Mouse (Mus musculus): Measurements from ENCODE around the gene Gpatch2. TPM values are rescaled to one million over a fixed set of nuclear protein-coding genes. Genes with fewer than 3 reads are reported as not detected.

The Gpatch2 gene
- polyA plus RNA-seq, 1 experiment from 2014 or later: 21.9 TPM

DNA sequence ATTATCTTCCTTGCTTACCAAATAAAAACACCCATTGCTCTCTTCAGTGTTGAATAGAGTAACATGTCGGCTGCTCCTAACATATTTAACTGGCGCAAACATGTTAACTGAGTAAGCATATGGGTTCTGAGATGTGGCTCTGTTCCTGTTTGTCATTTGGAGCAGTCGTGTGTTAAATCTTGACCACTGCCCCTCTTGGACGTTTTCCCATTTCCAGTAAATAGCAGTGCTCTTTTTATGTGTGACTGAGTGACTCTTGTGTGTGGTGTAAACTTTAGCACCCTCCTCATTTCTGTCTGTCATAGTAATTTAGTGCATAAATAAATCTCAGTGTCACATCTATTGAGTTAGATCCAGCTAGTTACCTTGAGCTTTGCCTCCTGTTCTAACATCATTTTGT, 52.3 kb downstream of the Gpatch2 start:
- H3K9ac ChIP-seq: no peak overlapping the region
- peaks cover 18% of the 10 kb centered on the region for H3K4me1 ChIP-seq
- H3K36me3 ChIP-seq: no peaks in the 10 kb centered on the region
- H3K4me2 ChIP-seq (replicated peaks): no peak overlapping the region
- no peaks in the 10 kb centered on the region for H3K27me3 ChIP-seq
- H3K27ac ChIP-seq: no peak overlapping the region
- H3K4me3 ChIP-seq: no peak overlapping the region
- no peak for ATAC-seq (ENCODE audit: low FRiP score, low read depth)
- 47% methylated on average over 4 of the region's 4 CpGs for WGBS
- no peaks in the 10 kb centered on the region for H3K9me3 ChIP-seq

DNA sequence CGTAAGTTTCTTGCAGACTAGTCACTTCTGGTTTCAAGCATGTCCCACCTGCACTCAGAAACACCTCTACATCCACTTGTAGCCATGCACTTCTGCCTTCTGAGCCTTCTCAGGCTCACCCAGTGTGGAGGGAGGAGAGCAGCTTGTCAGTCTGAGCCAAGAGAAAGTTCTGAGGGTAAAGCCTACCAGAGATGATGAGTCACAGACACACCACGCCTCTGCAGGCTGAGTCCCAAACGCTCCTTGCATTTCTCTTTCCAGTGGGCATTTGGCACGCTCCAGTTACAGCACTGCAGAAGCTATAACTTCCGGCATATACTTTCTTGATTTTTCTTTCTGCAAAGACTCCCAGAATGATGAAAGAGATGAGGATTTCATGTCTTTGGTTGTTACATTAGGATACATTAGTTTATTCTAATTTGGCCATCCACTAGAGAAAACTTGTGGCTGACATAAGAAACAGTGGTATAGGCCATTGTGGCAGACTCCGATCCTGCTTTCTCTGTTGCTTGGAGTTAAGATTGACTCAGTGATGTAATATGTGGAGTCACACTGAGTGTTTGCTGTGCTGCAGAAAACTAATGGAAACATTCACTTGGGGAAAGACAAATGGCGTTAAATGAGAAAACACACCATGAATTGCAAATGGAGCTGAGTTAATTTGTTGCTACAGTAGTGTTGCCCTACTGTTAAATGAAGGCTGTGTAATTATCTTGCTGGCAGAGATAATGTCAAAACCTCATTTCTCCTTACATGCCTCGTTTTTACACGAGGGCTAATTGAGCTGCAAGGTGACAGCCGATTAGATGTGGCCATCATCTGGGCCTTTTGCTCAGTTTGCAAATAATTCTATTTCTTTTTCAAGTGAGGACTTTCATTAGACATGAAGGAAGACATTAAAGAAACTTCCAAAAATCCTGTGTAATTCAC, 55.3 kb downstream of the Gpatch2 start:
- Histone ChIP-seq H3K9ac (no peak overlapping the region), H3K4me1 (peaks cover 18% of the 10 kb centered on the region), H3K9me3 (no peaks in the 10 kb centered on the region), H3K36me3 (no peaks in the 10 kb centered on the region), H3K27me3 (no peaks in the 10 kb centered on the region), H3K4me3 (no peak overlapping the region), H3K27ac (no peak overlapping the region), H3K4me2 (replicated peaks) (no peak overlapping the region)
- WGBS: 70% methylated on average over 10 of the region's 10 CpGs
- no peak for ATAC-seq (ENCODE audit: low FRiP score, low read depth)

DNA sequence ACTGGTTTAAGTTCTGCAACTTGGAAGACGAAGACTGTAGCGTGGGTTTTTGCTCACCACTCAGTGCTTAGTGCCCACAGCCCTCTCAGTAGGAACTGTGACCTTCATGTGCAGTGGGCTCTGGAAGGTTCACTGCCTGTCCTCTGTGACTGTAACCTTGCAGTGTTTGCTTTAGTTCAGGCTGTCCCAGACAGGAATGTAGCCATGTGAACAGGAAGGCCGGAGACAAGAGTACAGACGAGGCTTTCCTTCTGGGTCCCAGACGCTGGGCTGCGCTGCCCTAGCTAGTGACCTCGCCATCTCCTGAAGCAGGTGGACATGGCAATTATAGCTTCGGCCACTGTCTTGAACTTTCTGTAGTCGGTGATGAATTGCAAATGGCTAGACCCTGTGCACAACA, 62.0 kb downstream of the Gpatch2 start:
- Histone ChIP-seq H3K27ac (no peak overlapping the region), H3K4me2 (replicated peaks) (no peak overlapping the region), H3K36me3 (no peaks in the 10 kb centered on the region), H3K9ac (no peak overlapping the region), H3K4me1 (peaks cover 16% of the 10 kb centered on the region; the same call in 1 of the 2 replicates), H3K9me3 (no peaks in the 10 kb centered on the region), H3K27me3 (no peaks in the 10 kb centered on the region), H3K4me3 (no peak overlapping the region)
- ATAC-seq (ENCODE audit: low FRiP score, low read depth): no peak
- 65% methylated on average over 9 of the region's 9 CpGs for whole genome bisulfite sequencing

DNA sequence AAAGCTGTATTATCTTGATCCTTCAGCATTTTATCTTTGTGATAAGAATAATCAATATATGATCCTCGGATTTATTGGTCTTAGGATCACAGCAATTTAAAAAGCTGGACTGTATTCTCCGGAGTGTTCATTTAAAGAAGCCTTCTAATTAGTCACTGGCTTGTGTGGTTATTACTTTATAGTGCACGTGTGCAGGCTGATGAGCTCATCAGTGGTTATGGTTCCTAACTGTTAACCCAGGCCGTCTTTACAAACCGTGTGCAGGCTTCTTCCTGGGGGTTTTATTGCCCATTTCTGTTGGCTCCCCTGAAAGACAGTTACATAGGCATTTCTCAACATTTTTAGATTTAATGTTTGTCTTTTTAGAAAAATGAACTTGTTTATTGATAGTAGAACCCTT, 63.2 kb downstream of the Gpatch2 start:
- Histone ChIP-seq H3K4me3 (no peak overlapping the region), H3K4me1 (peaks cover 16% of the 10 kb centered on the region; the same call in 1 of the 2 replicates), H3K27me3 (no peaks in the 10 kb centered on the region), H3K36me3 (no peaks in the 10 kb centered on the region), H3K9ac (no peak overlapping the region), H3K27ac (no peak overlapping the region), H3K9me3 (no peaks in the 10 kb centered on the region), H3K4me2 (replicated peaks) (no peak overlapping the region)
- 22% methylated on average over 5 of the region's 5 CpGs for WGBS
- ATAC-seq (ENCODE audit: low FRiP score, low read depth): no peak

DNA sequence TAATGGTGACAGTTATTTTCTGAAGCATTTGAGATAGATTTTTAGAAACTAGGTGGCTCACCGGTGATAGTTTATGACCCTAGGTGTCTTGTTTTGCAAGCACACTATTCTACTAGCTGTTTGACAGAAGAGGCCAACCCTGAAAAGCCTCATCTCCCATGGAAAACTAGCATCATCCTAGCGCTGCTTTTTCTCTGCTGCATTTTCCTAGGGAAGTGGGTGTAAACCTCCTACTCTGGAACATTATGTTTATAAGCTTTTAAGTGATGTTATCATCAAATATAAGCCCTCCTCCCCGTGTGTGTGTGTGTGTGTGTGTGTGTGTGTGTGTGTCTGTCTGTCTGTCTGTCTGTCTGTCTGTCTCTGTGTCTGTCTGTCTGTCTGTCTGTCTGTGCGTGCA, 64.5 kb downstream of the Gpatch2 start:
- Histone ChIP-seq H3K27ac (no peak overlapping the region), H3K4me1 (peaks cover 16% of the 10 kb centered on the region; the same call in 1 of the 2 replicates), H3K9ac (no peak overlapping the region), H3K36me3 (no peaks in the 10 kb centered on the region), H3K9me3 (no peaks in the 10 kb centered on the region), H3K4me3 (no peak overlapping the region), H3K27me3 (no peaks in the 10 kb centered on the region), H3K4me2 (replicated peaks) (no peak overlapping the region)
- no peak for ATAC-seq (ENCODE audit: low FRiP score, low read depth)
- WGBS: 72% methylated on average over 4 of the region's 4 CpGs

DNA sequence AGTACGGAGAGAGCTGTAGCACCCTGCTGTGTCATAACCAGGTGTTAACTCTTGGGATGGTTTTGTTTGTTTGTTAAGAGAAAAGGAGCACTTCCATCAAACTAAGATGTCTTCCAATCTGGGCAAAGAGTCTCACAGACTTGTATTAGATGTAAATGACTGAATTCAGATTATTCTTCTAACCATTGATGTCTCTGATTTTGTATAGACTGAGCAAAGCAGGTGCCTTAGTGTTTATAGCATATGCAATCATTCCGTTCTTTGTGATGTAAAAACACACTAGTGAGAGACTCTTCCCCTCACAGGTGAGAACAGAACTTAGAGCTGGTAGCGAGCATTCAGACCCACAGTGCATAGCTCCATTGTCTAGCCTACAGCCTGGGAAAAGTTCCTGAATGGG, 67.0 kb downstream of the Gpatch2 start:
- Histone ChIP-seq H3K4me1 (peaks cover 16% of the 10 kb centered on the region; the same call in 1 of the 2 replicates), H3K36me3 (no peaks in the 10 kb centered on the region), H3K9ac (no peak overlapping the region), H3K4me2 (replicated peaks) (no peak overlapping the region), H3K9me3 (no peaks in the 10 kb centered on the region), H3K27ac (no peak overlapping the region), H3K27me3 (no peaks in the 10 kb centered on the region), H3K4me3 (no peak overlapping the region)
- ATAC-seq (ENCODE audit: low FRiP score, low read depth): no peak
- WGBS: 61% methylated on average over 3 of the region's 3 CpGs

DNA sequence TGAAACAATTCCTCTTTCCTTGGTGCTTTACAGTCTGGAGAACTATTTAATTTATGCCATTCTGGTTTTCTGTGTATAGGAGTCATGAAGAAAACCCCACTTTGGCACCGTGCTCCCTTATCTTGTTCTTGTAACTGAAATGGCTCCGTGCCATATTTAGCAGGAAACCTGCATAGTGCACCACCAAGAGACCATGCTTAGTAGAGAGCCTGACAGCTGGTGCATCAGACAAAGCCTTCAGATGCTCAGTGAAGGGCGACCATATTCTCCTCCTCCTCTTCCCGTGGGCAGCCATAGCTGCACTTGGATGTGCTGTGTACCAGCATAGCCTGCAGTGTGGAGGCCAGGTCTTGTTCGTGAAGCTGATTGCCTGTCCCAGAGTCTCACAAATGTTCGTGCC, 67.5 kb downstream of the Gpatch2 start:
- Histone ChIP-seq H3K9me3 (no peaks in the 10 kb centered on the region), H3K4me2 (replicated peaks) (no peak overlapping the region), H3K4me3 (no peak overlapping the region), H3K9ac (no peak overlapping the region), H3K36me3 (no peaks in the 10 kb centered on the region), H3K27me3 (no peaks in the 10 kb centered on the region), H3K27ac (no peak overlapping the region), H3K4me1 (peaks cover 16% of the 10 kb centered on the region; the same call in 1 of the 2 replicates)
- ATAC-seq (ENCODE audit: low FRiP score, low read depth): no peak
- 88% methylated on average over 6 of the region's 6 CpGs for WGBS

DNA sequence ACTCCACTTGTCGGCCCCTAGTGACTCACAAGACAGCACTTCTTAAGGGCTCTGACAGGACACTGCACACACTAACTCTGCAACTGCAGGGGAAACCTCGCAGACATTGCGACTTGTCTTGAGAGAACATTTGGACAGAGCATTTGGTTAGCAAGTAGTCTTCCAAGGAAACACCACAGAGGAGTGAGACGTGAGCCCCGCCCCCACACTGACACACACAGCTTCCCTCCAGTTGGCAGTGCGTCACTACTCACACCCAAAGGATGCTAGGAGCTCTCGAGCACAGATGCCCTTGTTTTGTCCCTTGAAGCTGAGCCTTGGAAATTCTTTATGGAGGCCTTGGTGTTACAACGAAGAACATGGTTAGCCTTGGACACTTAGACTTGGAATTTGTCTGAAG, 70.4 kb downstream of the Gpatch2 start:
- WGBS: 71% methylated on average over 8 of the region's 8 CpGs
- no peak for ATAC-seq (ENCODE audit: low FRiP score, low read depth)

DNA sequence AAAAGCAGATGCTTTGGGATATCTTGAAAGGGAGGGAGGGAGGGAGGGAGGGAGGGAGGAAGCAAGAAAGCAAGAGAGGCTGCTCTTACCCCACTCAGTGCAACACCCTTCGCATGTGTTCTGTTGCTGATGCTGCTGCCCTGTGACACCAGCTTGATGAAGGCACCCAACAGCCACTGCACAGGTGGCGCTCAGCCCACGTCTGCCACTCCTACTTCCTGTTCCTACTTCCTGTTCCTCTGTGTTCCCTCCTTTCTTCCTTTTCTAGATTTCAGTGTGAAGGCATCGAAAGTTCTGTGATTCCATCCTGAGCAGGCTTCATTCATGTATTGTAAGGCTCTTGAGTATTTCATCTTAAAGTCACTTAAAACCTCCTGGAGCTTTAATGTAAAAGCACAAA, 71.1 kb downstream of the Gpatch2 start:
- no peak for ATAC-seq (ENCODE audit: low FRiP score, low read depth)
- Histone ChIP-seq H3K4me1 (no peaks in the 10 kb centered on the region), H3K4me2 (replicated peaks) (no peak overlapping the region), H3K9ac (no peak overlapping the region), H3K9me3 (no peaks in the 10 kb centered on the region), H3K4me3 (no peak overlapping the region), H3K27ac (no peak overlapping the region), H3K27me3 (no peaks in the 10 kb centered on the region), H3K36me3 (no peaks in the 10 kb centered on the region)
- 83% methylated on average over 4 of the region's 4 CpGs for WGBS

More for the DNA sequence above, 70.4 kb downstream of the Gpatch2 start:
- Histone ChIP-seq H3K27ac (no peak overlapping the region), H3K9me3 (no peaks in the 10 kb centered on the region), H3K36me3 (no peaks in the 10 kb centered on the region), H3K4me2 (replicated peaks) (no peak overlapping the region), H3K4me1 (no peaks in the 10 kb centered on the region), H3K27me3 (no peaks in the 10 kb centered on the region), H3K9ac (no peak overlapping the region), H3K4me3 (no peak overlapping the region)

DNA sequence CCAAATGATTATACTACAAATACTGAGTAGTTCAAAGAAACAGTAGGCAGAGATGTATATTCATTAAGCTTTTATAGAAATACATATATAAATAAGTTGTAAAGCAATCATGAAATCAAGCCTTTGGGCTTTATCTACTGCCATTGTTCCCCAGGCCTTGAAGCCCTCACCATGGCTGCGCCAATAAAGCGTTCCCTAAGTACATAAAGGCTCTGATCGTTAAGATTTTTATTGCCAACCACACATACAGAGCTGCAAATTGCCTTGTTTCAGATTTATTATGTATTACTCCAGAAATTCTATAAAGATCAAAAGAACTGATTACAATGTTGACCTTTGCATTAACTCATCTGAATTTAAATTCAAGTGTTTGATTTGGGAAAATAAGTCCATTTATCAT, 71.6 kb downstream of the Gpatch2 start:
- Histone ChIP-seq H3K36me3 (no peaks in the 10 kb centered on the region), H3K27ac (no peak overlapping the region), H3K27me3 (no peaks in the 10 kb centered on the region), H3K9me3 (no peaks in the 10 kb centered on the region), H3K4me2 (replicated peaks) (no peak overlapping the region), H3K9ac (no peak overlapping the region), H3K4me3 (no peak overlapping the region), H3K4me1 (no peaks in the 10 kb centered on the region)
- WGBS: 24% methylated on average over 3 of the region's 3 CpGs
- ATAC-seq (ENCODE audit: low FRiP score, low read depth): no peak

DNA sequence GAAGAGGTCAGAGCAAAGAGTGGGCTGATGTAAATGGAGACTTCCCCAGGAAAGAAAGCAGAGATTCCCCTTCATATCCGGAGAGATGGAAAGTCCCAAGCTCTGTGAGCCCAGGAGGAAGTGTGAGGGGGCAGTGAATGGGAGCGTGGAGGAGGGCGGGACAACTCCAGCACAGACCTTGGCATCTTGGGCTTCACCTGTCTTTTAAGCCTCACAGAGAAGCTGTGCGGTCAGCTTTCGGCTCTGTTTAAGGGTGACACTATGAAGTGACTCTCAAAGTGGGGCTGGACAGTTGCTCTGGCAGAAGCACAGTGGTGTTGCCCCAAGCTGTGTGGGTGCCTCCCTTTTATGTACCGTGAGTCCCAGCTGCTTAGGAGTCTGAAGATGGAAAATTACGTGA, 74.9 kb downstream of the Gpatch2 start:
- Histone ChIP-seq H3K9me3 (no peaks in the 10 kb centered on the region), H3K36me3 (no peaks in the 10 kb centered on the region)
- WGBS: 83% methylated on average over 7 of the region's 7 CpGs

DNA sequence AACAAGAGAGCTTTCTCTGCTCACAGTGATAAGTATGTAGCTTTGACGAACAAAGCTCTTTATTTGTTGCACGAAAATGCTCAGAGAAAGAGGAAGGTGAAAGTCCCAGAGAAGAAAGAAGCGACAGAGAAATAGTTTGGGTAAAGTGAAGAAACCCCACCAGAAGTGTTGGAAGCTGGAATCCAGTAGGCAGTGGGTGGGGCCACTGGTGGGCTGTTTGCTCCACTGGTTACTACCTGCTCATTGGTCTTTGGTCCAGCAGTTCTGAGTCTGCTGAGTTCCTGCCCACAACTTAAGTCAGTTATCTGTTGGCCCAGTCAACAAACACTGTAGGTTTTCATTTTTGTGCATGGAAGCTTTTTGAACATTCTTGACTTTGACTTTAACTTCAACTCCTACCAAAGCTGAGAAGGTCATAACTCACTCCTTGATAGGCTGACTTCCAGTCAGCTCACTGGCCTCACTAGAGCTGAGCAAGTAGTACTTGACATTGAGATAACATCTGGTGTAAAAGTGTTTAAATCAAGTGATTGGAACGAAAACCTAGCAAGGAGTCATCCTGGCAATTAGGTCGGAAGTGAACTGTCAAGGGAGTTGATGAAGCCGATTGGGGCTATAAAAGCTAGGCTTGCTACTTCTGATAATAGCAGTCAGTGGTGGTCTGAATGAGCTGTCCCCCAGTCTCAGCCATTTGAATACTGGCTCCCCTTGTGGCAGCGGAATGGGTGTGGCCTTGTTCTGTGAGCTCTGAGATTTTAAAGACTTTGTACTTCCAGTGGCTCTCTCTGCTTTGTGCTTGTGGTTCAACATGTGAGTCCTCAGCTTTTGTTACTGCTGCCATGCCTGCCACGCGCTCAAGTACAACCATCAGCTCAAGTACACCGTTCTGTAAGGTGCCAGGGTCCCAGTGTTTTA, 76.4 kb downstream of the Gpatch2 start:
- no peak overlapping the region for H3K4me3 ChIP-seq
- no peak for ATAC-seq (ENCODE audit: low FRiP score, low read depth)
- H3K27ac ChIP-seq: no peak overlapping the region
- H3K9ac ChIP-seq: no peak overlapping the region
- WGBS: 74% methylated on average over 10 of the region's 10 CpGs
- H3K9me3 ChIP-seq: no peaks in the 10 kb centered on the region
- H3K27me3 ChIP-seq: no peaks in the 10 kb centered on the region
- no peaks in the 10 kb centered on the region for H3K4me1 ChIP-seq
- no peaks in the 10 kb centered on the region for H3K36me3 ChIP-seq
- no peak overlapping the region for H3K4me2 ChIP-seq (replicated peaks)

More for the DNA sequence above, 74.9 kb downstream of the Gpatch2 start:
- Histone ChIP-seq H3K4me2 (replicated peaks) (no peak overlapping the region), H3K4me1 (no peaks in the 10 kb centered on the region), H3K27ac (no peak overlapping the region), H3K9ac (no peak overlapping the region), H3K27me3 (no peaks in the 10 kb centered on the region), H3K4me3 (no peak overlapping the region)
- ATAC-seq (ENCODE audit: low FRiP score, low read depth): no peak

Measured in limb, embryonic 13.5 days (tissue).